Mouse (Mus musculus) forebrain, embryonic 15.5 days (tissue): Measurements from ENCODE around the gene Trcg1. TPM values are rescaled to one million over a fixed set of nuclear protein-coding genes. Genes with fewer than 3 reads are reported as not detected.
A peak's percentile ranks its signal among the peaks of the same experiment; 100 is the strongest.

Source experiments
- ATAC-seq: fragments of 200-750 bp; cut with Nextera tagmentation; replicated peaks from 2 replicates; pipeline ENCODE4 v1.8.0; 2017; ENCODE audit warnings: mild to moderate bottlenecking, moderate TSS enrichment, moderate library complexity
- H3K27ac ChIP-seq: fragments of 300-500 bp; sonication (generic); replicated peaks from 2 replicates; pipeline ENCODE4 v1.5.1; 2015; ENCODE audit warnings: mild to moderate bottlenecking, inconsistent platforms
- H3K27me3 ChIP-seq: fragments of 300-500 bp; sonication (generic); 2 replicates; pipeline ENCODE4 v1.6.1; 2015; ENCODE audit warnings: inconsistent platforms
- H3K36me3 ChIP-seq: fragments of 300-500 bp; sonication (generic); 2 replicates; pipeline ENCODE4 v1.6.1; 2015; ENCODE audit warnings: mild to moderate bottlenecking, inconsistent platforms
- H3K4me1 ChIP-seq: fragments of 300-500 bp; sonication (generic); 2 replicates; pipeline ENCODE4 v1.6.1; 2015; ENCODE audit warnings: inconsistent platforms
- H3K4me2 ChIP-seq: fragments of 300-500 bp; sonication (generic); replicated peaks from 2 replicates; pipeline ENCODE4 v1.6.1; 2015; ENCODE audit warnings: mild to moderate bottlenecking, inconsistent platforms
- H3K4me3 ChIP-seq: fragments of 300-500 bp; sonication (generic); 2 replicates; pipeline ENCODE4 v1.5.1; 2015; ENCODE audit warnings: mild to moderate bottlenecking, inconsistent platforms
- H3K9ac ChIP-seq: fragments of 300-500 bp; sonication (generic); replicated peaks from 2 replicates; pipeline ENCODE4 v1.6.1; 2015; ENCODE audit warnings: mild to moderate bottlenecking, inconsistent platforms
- H3K9me3 ChIP-seq: fragments of 300-500 bp; sonication (generic); 2 replicates; pipeline ENCODE4 v1.6.1; 2016; ENCODE audit warnings: inconsistent platforms
- WGBS: fragments of 180-500 bp; shearing (Covaris S2); methylation state at CpG from one replicate; pipeline ENCODE4 v1.1.7; 2015; ENCODE audit warnings: mixed read lengths; 5-methylcytosine and 5-hydroxymethylcytosine counted together
- polyA plus RNA-seq: library from polyadenylated mRNA; unstranded; fragments of >200 nt; fragmentation: Nextera tagmentation; extraction: Ambion mirVana; gene quantifications from 2 replicates; pipeline ENCODE4 v1.2.1, GENCODE M21; 2015

Trcg1 gene
- polyA plus RNA-seq, 1 experiment from 2014 or later = not detected

DNA sequence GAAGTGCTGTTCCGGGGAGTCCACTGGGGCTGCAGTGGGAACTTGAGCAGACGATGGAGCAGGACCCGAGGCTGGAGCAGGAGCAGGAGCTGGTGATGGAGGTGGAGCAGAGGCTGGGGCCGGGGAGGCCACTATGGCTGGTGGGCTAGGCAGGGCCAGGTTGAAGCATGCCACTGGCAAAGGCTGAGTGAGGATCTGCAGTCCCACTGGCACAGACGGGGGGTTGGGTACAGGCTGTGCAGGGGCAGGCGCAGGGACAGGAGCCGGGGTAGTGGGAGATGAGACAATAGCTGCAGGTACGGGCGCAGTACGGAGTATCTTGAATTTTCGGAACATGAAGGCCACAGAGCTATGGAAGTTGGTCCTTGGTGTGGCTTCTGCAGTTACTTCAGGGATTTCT is 20.5 kb downstream of the Trcg1 start:
- Histone ChIP-seq H3K36me3 (no peaks in the 10 kb centered on the region), H3K9me3 (no peaks in the 10 kb centered on the region), H3K9ac (no peak overlapping the region), H3K4me1 (peaks cover 17% of the 10 kb centered on the region), H3K27ac (no peak overlapping the region), H3K4me3 (no peak overlapping the region), H3K27me3 (no peaks in the 10 kb centered on the region), H3K4me2 (no peak overlapping the region)
- ATAC-seq = no peak
- WGBS = 94% methylated on average over 11 of the region's 11 CpGs

GRCm38 (mm10) chr9:57257627-57258026 is 21.3 kb downstream of the Trcg1 start:
- Histone ChIP-seq H3K9ac (no peak overlapping the region), H3K27ac (no peak overlapping the region), H3K27me3 (no peaks in the 10 kb centered on the region), H3K4me3 (no peak overlapping the region), H3K4me2 (no peak overlapping the region), H3K9me3 (no peaks in the 10 kb centered on the region), H3K36me3 (no peaks in the 10 kb centered on the region), H3K4me1 (peaks cover 20% of the 10 kb centered on the region)
- WGBS = 84% methylated on average over 9 of the region's 9 CpGs
- no peak for ATAC-seq

DNA sequence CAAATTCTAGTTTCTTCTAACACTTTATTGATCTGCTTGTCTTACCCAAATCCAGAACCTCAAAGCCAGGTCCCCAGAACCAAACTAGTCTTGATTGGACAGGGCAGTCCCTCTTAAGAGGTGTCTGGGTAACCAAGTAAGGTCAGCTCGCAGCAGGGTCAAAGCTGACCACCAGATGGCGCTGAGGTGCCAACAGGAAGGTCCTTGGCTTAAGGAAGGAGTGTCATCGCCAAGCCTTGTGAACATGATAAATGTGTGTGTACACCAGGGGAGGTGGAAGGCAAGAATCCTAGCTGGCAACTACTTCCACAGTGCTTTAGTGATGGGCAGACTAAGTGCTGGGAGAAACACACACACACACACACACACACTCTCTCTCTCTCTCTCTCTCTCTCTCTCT is 23.4 kb downstream of the Trcg1 start:
- Histone ChIP-seq H3K9ac (no peak overlapping the region), H3K4me1 (peaks cover 22% of the 10 kb centered on the region), H3K36me3 (no peaks in the 10 kb centered on the region), H3K27ac (no peak overlapping the region), H3K4me2 (no peak overlapping the region), H3K27me3 (no peaks in the 10 kb centered on the region), H3K4me3 (no peak overlapping the region), H3K9me3 (no peaks in the 10 kb centered on the region)
- WGBS = 2% methylated on average over 3 of the region's 3 CpGs
- ATAC-seq = no peak

- H3K27me3 ChIP-seq = no peaks in the 10 kb centered on the region
- H3K27ac ChIP-seq = no peak overlapping the region
- H3K4me1 ChIP-seq = peaks cover 22% of the 10 kb centered on the region
- peak overlapping the region; percentile 86 for H3K4me2 ChIP-seq
- no peak overlapping the region for H3K9ac ChIP-seq
- no peaks in the 10 kb centered on the region for H3K36me3 ChIP-seq
- no peak for ATAC-seq
- H3K4me3 ChIP-seq = peak overlapping the region; percentile 77
- H3K9me3 ChIP-seq = no peaks in the 10 kb centered on the region
- WGBS = 21% methylated on average over 12 of the region's 12 CpGs
Observed at GRCm38 (mm10) chr9:57260940-57261339, 24.6 kb downstream of the Trcg1 start.

- Histone ChIP-seq H3K4me3 (peak overlapping the region; percentile 77), H3K4me2 (peak overlapping the region; percentile 86), H3K27ac (no peak overlapping the region), H3K27me3 (no peaks in the 10 kb centered on the region), H3K4me1 (peaks cover 22% of the 10 kb centered on the region), H3K36me3 (no peaks in the 10 kb centered on the region), H3K9ac (peak overlapping the region; percentile 60), H3K9me3 (no peaks in the 10 kb centered on the region)
- 0 out of 2 replicates have a peak, but pooled peaks have one; percentile 9 for ATAC-seq
- WGBS = under 1% methylated on average over 26 of the region's 26 CpGs
Observed at GRCm38 (mm10) chr9:57261516-57261912, 25.2 kb downstream of the Trcg1 start.

GRCm38 (mm10) chr9:57261913-57262794 is 25.8 kb downstream of the Trcg1 start, which contains the start of gene 1700017B05Rik:
Gene 1700017B05Rik, minus strand, starts transcription at chr9:57262612.
- Histone ChIP-seq H3K27me3 (no peaks in the 10 kb centered on the region), H3K4me3 (peak within 1 kb of the TSS; percentile 77), H3K9me3 (no peaks in the 10 kb centered on the region), H3K4me2 (peak within 1 kb of the TSS; percentile 86), H3K36me3 (no peaks in the 10 kb centered on the region), H3K27ac (no peak within 1 kb of the TSS), H3K4me1 (peaks cover 22% of the 10 kb centered on the region), H3K9ac (peak within 1 kb of the TSS; percentile 60)
- peak; percentile 71 for ATAC-seq
- under 1% methylated on average over 75 of the region's 87 CpGs for WGBS

- WGBS = 49% methylated on average over 13 of the region's 13 CpGs
- Histone ChIP-seq H3K27me3 (no peaks in the 10 kb centered on the region), H3K36me3 (no peaks in the 10 kb centered on the region), H3K27ac (no peak overlapping the region), H3K9ac (peak overlapping the region; percentile 60; the same call in 1 of the 2 replicates), H3K9me3 (no peaks in the 10 kb centered on the region), H3K4me3 (peak overlapping the region; percentile 77), H3K4me2 (peak overlapping the region; percentile 86), H3K4me1 (peaks cover 22% of the 10 kb centered on the region)
- no peak for ATAC-seq
Observed at GRCm38 (mm10) chr9:57262795-57263684, 26.7 kb downstream of the Trcg1 start.

DNA sequence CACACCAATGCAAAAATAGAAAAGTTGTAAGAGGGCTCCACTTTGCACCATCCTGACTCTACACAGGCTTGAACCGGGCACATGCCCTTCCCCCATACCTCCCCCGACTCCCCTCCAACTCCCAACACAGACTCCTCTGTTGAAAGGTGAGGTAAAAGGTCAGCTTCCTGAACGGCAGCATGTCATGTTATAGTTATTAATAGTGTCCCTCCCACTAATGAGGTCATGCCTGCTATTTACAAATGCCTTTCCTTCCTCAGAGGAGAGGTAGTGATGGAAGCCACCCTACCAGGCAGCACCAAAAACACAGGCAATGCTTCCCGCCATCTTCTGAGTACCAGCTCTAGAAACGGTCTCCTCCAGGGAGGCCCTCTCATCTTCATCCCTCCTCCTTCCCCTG is 28.8 kb downstream of the Trcg1 start:
- no peak overlapping the region for H3K4me2 ChIP-seq
- H3K27ac ChIP-seq = no peak overlapping the region
- ATAC-seq = no peak
- no peaks in the 10 kb centered on the region for H3K27me3 ChIP-seq
- H3K9me3 ChIP-seq = no peaks in the 10 kb centered on the region
- peaks cover 24% of the 10 kb centered on the region for H3K4me1 ChIP-seq
- H3K4me3 ChIP-seq = no peak overlapping the region
- WGBS = 53% methylated on average over 5 of the region's 5 CpGs
- no peaks in the 10 kb centered on the region for H3K36me3 ChIP-seq
- H3K9ac ChIP-seq = no peak overlapping the region

- ATAC-seq = no peak
- 20% methylated on average over 5 of the region's 5 CpGs for WGBS
- H3K9me3 ChIP-seq = no peaks in the 10 kb centered on the region
- no peaks in the 10 kb centered on the region for H3K36me3 ChIP-seq
- H3K4me1 ChIP-seq = peaks cover 18% of the 10 kb centered on the region
- no peak overlapping the region for H3K4me3 ChIP-seq
- no peak overlapping the region for H3K4me2 ChIP-seq
- H3K27ac ChIP-seq = no peak overlapping the region
- H3K27me3 ChIP-seq = no peaks in the 10 kb centered on the region
- H3K9ac ChIP-seq = no peak overlapping the region
Observed at GRCm38 (mm10) chr9:57267421-57267820, 31.1 kb downstream of the Trcg1 start.

DNA sequence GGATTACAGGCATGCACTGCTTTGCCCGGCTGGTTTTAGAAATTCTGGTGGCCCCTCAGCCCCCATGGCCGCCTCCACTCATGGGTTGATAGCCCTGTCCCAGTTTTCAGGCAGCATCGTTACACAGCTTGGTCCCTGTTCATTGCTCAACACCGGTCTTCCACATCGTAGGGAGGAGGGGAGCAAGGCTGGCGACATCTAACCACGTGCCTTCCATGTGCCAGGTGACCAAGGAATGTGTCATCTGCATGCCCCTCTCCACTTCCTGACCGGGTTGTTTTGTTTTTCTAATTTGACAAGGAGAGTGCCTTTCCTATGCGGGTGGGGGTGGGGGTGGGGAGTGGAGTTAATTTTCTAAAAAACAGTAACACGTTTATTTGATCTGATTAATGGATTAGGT is 31.7 kb downstream of the Trcg1 start:
- H3K36me3 ChIP-seq = no peaks in the 10 kb centered on the region
- WGBS = 16% methylated on average over 10 of the region's 10 CpGs

DNA sequence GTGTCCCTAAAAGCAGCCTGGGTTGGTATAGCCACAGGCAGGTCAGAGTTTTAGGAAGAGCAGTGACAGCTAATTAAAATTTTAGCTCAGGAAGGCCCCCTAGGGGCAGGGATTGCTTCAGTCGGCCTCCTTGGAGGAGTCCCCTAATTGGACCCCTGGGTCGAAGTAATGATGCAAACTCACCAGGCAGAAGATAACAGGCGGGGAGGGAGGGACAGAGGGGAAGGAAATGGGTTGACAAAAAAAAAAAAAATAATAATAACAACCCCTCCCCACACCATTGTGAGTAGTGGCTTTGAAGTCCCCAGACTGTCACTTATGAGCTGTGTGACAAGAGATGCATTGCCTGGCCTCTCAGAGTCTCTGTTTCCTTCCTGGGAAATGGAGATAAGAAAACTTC is 32.2 kb downstream of the Trcg1 start:
- Histone ChIP-seq H3K4me2 (no peak overlapping the region), H3K27ac (no peak overlapping the region), H3K27me3 (no peaks in the 10 kb centered on the region), H3K4me3 (no peak overlapping the region), H3K9ac (no peak overlapping the region), H3K9me3 (no peaks in the 10 kb centered on the region), H3K4me1 (peaks cover 14% of the 10 kb centered on the region), H3K36me3 (no peaks in the 10 kb centered on the region)
- WGBS = 5% methylated on average over 3 of the region's 3 CpGs
- ATAC-seq = no peak

More for the DNA sequence above, 31.7 kb downstream of the Trcg1 start:
- no peak overlapping the region for H3K4me3 ChIP-seq
- H3K4me1 ChIP-seq = peaks cover 14% of the 10 kb centered on the region
- no peaks in the 10 kb centered on the region for H3K9me3 ChIP-seq
- ATAC-seq = no peak
- H3K4me2 ChIP-seq = no peak overlapping the region
- H3K27me3 ChIP-seq = no peaks in the 10 kb centered on the region
- H3K9ac ChIP-seq = no peak overlapping the region
- H3K27ac ChIP-seq = no peak overlapping the region

DNA sequence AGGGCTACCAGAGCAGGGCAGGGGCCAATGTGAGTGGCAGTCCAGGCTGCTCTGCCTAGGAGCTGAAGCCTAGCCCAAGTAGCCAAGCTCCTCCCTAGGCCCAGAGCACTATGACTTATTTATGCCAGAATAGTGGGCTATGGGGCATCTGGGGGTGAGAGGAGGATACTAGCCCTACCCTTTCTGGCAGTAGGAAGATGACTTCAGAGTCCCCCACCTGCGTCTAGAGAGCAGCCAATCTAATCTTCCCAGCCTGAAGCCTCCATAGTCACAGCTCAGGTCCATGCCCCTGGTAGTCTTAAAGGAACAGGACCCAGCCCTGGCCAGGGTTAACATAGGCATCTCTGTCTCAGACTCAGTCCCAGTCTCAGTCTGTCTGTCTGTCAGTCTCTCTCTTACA is 33.0 kb downstream of the Trcg1 start:
- WGBS = 27% methylated on average over 1 of the region's 1 CpGs
- Histone ChIP-seq H3K9me3 (no peaks in the 10 kb centered on the region), H3K36me3 (no peaks in the 10 kb centered on the region), H3K4me1 (peaks cover 14% of the 10 kb centered on the region), H3K27me3 (no peaks in the 10 kb centered on the region), H3K9ac (no peak overlapping the region), H3K4me3 (no peak overlapping the region), H3K4me2 (no peak overlapping the region), H3K27ac (no peak overlapping the region)
- ATAC-seq = no peak
